Mouse (Mus musculus) frontal cortex, postnatal 36 days (tissue): ENCODE measurements around the gene Dennd1a.

Experiments
- DNase-seq, 2 experiments: peaks; one replicate each; pipeline ENCODE4 v3.0.0; 2022; ENCODE audit warnings: low spot score in 2 of 2

Gene Dennd1a

DNA sequence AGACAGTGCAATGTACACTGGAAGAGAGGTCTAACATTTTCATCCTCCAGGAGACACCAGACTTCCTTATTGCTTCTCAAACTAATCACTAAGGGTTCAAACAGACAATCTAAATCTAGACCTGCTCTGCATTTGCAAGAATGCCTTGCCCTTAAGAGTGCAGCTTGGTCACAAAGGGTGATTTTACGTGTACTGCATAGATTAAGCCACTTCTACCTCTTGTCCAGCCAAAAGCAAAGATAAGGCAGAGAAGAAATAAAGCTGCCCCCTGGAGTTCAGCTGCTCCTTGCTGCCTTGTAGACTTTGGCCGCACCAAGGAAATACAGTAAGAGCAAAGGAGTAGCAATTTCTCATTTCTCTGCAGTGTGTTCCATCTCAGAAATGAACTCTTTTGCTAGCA is 172.2 kb downstream of the Dennd1a start:
- no peak for DNase-seq

DNA sequence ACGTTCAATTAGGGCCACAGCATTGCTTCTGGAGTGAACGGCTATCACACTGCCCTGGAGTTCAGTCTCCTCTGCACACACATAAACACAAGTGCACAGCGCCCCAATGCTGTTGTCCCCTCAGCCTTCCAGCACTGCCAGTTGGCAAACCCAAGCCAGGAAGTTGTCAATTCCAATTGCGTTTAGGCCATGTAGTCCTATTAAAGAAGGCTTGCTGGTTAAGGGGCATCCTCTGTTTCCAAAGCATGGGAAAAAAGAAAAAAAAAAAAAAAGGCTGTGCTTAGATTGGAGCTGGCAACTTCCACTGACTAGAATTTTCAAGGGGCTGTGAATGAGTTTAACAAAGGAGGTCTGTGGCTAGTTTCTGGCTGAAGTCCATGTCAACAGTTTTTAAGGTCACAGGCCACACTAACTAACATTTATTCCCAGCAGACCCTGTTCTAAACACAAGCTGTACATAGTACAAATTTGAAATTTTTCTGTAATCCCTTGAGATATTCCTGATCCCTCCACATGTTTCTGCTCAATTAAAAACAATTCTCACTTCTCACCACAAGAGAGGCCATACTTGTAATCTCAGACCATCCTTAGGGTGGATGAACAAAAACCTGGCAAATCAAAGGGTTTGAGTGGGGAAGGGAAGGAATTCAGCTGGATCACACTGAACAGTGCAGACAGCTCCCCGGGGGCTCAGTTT is 175.4 kb downstream of the Dennd1a start:
- DNase-seq = peak in 1 of 2 experiments; percentile 31

DNA sequence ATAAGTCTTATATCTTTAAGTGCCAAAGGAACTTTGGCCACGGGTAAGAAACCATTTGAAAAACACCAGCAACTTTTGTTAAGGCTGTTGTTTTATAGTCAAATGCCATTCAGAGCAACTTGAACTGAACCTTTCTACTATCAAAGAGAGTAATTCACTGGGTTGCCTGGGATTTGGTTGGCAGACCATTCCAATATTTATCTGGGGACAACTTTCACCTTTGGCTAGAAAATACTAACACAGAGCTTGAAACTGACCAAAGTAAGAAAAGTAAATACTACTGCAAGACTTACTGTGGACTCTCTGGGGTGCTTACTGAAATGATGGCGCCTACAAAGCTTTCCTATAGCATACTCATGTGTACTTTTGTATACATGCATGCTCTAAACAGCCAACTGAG is 178.6 kb downstream of the Dennd1a start:
- no peak for DNase-seq

DNA sequence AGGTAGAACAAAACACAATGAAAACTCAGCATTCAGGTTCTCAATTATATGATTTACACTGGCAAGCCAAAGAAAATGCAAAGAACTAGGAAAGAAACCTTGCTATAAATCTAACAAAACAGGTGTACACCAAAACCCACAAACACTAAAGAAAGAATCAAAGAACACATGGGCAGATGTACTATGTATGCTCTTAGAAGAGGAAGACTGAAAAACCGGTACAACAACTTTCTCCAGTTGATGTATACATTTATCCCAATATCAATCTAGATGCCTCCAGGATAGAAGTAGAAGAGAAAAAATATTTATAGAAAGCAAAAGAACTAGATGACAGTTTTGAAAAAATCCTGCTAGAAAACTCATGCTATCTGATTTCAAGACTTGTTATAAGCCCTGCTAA is 184.5 kb downstream of the Dennd1a start:
- DNase-seq = no peak

DNA sequence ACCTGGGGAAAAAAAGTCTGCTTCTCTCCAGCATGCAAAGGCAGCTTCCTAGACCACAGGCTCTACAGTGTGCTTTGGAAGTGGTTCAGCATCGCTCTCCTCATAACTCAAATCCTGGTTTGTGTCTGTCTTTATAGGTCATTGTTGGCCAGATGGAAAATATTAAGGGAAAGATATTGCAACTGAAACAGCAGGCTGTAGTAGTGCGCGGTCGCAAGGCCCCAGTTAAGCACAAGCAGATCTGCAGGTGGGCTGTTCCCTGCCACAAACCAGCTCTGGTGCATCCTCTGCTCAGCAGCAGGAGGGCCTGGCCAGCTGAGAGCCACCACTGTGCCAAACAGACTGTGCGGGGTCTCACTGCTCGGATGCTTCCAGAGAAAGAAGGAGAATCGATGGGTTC is 186.9 kb downstream of the Dennd1a start:
- no peak for DNase-seq

DNA sequence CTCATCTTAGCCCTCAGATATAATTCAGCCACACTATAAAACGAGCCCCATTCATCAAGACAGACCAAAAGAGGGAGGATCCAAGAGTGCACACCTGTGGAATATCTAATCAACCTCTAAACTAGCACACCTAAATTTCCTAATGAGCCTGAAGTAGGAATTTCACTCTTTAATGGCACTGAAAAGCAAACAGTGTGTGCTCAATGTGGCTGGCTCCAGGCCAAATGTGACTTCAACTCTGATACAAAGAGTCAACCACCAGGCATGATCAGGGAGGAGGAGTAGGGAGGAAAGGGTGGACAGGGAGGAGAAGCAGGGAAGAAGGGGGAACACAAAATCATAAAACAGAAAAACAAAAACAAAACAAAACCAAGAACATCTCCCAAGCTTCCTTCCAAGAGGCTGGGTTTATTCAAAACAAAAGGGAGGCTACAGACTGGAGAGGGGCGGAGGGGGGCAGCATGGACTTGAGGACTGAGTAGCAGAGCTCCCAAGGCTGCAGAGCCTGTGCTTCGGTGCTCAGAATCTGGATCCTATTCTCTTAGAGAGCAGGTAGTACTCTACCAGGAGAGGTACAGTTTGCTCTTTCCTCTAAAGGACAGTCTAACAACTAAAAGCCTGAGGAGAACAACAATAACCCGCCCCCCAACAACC is 187.9 kb downstream of the Dennd1a start:
- DNase-seq = no peak

DNA sequence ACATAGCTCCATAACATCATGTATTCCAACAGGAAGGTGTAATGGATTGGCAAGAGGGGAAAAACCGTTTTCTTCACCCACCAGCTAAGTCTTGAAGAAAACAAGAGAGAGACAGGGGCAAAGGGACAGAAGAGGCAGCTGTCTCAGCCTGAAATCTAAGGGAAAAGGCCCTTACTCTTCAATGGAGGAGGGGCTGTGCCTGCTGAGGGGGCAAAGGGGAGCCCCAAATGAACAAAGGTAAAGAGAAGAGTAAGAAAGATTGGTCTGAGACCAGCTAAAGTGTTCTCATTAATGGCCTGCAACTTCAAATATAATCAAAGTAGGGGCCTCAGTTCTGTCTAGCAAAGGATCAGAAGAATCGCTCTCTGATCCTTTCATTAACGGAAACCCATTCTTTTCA is 189.7 kb downstream of the Dennd1a start:
- no peak for DNase-seq

DNA sequence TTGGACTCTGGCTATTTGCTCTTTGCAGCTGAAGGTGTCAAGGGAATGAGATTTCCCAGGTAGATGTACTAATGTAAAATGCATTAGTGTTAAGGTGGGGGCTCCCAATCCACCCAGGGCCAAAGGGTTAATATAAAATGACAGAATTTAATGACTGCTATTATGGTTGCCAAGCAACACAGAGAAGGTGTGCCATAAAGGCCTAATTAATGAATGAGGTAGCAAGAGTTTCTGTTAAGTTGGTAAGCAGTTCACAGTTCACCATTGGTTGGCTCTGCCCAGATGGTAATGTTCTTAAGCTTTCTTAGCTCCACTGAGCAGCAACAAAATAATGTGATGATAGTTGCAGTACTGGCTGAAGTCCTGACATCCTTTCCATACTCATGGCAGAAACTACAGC is 190.9 kb downstream of the Dennd1a start:
- no peak for DNase-seq

DNA sequence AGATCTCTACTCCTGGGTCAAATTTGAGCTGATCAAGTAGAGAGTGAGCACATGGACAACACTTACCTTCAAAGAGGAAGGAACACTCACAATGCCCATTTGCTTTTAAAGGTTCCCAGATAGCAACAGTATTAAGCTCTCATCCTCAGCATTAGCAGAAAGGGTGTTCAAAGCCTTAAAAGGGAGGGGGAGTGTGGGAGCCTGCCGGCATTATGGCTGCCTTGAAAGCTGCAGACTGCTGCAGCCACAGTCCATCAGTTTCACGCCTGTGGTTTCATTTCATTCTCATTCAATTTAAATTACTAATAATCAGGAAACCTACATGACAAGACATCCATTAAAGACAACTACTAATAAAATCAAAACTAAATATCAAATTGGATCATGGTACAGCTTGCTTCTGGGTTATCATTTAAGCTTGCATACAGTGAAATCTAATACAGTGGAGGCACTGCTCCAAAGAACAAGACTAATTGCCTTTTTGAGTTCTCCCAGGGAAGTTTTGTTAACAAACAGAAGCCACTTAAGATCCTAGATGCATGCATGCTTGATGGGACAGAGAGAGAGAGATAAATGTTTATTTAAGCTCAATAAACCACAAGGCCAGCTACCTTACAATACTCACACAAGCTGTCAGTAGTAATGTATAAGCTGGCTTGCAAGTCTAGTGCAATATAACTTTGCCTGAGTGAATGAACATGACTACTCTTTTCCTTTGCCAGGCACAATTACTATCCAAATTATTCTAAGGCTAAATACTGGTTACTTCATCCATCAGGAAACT is 192.6 kb downstream of the Dennd1a start:
- no peak for DNase-seq

DNA sequence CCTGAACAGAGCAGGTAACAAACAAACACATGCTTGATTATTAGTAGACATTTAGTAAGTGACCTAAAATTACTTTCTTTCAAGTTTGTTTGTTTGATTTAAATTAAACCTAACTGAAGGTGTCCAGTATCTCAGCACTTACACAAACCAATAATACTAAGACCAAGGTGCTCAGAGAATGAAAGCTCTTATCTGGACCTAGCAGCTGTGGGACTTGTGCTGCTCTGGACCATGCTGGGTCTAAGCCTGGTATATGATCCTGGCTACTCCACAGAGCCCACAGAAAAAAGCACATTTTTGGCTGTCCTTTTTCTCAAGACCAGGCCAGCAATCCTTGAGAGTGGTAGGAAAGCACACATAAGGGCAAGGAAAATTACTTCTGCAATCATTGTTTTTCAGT is 193.2 kb downstream of the Dennd1a start:
- no peak for DNase-seq

DNA sequence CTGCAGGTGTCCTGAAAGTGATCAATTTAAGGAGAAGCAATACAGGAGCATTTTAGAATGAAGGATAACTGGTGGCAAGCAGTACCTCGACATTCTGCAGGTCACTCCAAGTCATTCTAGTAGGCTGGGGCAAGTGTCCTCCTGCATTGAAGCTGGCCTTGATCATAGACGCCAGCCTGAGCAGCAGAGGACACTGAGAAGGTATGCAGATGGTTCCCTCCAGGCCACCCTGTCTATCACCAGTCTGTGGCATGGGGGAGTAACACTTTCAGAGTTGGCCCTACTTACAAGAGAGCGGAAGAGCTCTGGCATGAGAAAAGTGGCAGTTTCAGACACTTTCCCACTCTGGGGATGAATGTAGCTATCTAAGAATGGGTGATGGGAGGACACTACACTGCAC is 193.9 kb downstream of the Dennd1a start:
- no peak for DNase-seq

DNA sequence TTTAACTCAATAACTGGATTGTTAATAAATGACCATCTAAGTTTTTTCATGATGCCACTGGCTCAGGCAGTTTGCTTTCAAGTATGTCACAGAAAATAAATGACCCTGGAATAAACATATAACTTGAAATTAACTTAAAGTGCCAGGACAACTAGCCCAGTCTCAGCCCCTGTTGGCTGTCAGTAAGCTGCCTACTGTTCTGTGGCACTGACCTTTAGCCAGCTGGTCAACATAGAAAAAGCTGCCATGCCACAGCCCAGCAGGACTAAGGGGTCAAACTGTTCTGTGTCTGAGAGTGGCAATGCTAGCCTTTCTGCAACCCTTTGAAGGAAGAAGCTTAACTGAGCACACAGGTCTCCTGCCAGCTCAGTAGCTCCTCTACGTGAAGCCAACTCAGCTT is 198.8 kb downstream of the Dennd1a start:
- no peak for DNase-seq

DNA sequence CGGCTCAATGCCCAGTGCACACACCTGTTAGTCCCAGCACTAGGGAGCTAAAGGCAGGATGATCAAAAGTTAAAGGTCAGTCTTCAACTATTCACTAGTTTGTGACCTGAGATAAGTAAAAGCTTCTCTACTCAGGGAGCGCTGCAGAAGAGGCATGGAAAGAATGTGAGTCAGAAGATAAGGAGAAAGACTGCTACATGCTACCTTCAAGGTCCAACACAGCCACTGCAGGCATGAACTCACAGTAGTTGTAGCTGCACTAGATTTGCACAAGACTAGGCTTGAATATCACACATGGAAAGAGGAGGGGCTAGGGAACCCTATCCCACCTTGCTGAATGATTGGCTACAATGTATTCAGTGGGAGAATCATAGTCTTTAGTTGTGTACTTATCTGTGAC is 202.1 kb downstream of the Dennd1a start:
- no peak for DNase-seq

DNA sequence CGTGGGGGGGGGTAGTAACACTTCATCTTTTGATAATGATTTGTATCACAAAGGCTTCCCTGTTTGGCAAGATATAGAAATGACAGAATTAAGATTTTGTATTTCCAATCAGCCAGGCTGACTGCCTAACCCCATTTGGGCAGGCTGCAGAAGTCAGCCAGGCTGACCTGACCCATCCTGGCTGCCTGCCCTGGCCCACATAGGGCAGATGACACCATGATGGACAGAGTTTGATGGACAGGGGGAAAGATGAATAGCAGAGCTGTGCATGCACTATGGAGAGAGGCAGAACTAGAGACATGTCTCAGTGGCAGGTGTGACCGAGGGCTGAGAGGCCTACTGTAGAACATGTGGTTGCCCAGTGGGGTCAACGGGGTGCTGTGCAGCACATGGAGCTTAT is 203.9 kb downstream of the Dennd1a start:
- DNase-seq = no peak

DNA sequence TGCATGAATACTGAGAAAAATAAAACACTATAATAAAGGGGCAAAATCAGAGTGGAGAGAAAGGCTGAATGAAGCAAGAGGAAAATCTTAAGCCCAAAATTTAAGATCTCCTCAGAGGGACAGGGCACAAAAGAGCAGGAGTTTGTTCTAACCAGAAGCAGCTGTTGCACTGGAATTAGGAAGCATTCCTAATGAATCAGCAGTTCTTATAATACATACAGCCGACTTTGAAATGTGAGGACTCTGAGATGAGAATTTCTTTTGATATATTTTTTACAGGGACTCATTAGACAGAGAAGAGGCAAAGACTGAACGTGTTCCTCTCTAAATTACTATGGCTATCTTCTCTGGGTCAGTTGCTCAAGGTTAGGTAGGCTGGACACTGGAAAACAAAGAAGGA is 212.7 kb downstream of the Dennd1a start:
- no peak for DNase-seq

DNA sequence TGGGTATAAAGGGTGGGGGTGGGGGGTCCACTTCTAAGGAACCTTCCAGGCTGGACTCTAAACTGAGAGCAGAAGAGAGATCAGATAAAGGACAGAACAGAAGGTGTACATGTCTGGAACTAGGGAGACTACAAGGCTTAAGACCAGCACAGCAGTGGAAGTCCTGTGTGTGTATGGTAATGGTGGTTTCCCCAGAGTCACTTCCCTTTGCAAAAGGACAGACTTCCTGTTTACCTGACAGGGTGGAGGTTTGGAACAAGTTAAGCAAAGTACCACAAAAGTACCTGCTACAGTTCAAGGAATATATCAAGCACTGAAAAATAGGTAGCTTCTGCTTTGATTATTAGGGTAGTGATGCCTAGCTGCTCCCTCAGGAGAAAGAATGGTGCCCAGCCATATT is 215.1 kb downstream of the Dennd1a start:
- DNase-seq = no peak

DNA sequence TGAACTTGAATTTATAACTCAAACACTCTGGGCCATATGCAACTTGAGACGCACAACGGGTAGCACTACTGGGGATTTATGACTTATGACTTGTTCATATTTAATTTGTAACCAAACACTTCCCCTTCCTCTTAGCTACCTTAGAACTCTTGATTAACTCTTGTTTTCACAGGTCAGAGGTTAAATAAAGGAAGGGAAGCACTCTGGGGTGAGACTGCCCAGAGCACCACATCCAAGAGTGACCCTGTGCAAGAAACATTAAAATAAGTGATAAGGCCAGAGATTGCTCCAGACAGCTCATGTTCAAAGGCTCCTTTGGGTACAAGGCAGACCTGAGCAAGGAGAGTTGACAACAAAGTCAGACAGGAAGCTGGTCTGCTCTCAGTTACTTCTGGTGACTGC is 219.0 kb downstream of the Dennd1a start:
- DNase-seq = no peak

DNA sequence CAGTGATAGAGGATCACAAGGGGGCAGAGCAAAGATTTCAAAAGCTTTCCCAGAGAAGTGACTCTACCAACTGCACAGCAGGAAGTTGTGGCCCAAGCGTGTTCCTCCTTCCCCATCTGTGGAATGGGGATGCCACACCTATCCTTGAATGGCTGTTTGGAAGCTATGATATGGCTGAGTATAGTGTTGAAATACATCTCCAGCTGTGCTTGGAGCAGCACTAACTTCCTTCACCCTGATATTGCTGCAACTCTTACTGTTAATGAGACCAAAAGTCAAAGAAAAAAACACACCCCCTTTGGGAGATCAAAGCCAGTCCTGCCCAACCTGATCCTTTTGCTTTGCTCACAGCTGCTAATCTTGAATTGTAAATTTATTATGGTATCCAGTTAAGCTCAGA is 221.3 kb downstream of the Dennd1a start:
- no peak for DNase-seq

DNA sequence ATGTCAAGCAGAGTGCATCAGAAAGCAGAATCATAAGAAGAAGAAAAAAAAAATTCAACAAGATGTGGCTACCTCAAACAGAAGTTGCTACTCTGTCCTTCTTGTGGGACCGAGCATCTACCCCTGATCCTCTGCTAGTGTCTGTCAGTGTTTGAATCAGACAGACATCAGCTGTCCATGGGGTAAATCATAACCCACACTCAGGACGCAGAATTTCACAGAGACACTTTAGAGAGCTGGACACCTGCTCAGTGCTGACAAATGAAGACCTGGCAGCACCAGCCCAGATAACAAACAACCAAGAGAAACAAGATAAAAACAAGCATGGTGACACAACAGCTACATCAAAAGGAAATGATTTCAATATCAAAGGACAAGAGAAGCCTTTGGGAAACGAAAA is 222.9 kb downstream of the Dennd1a start:
- DNase-seq = no peak

DNA sequence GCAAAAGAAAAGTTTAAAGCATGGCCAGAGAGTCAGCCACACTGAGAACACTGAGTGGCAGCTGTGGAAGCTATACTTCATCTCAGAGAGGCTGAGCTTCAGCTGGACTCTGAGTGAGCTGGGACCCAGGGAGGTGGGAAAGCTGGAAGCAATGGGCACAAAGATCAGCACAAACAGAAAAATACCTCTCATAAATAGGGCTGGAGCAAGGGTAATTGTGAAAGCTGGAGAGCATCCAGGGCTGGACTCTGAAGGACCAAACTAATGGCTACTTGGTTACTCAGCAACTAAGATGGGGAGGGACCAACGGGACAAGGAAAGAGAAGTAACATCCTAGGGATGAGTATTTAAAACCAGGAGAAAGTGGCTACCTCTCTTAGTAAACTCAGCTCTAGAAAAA is 225.0 kb downstream of the Dennd1a start:
- no peak for DNase-seq

DNA sequence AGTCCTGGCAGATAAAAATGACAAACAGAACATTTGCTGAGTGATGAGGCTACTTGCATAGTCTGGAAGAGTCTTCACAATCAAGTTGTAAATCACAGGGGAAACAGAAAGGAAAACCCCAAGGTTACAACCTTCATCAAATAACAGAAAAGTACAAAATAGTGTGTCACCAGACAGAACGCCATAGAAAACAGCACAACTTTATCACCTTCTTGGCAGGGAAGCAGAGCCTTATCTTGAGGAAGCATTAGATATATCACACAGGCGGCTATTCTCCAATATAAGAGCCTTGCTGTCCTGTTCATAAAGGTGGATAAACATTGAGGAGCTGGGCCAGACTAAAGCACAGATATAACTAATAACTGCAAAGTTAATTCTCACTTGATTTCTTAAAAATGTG is 225.7 kb downstream of the Dennd1a start:
- no peak for DNase-seq

DNA sequence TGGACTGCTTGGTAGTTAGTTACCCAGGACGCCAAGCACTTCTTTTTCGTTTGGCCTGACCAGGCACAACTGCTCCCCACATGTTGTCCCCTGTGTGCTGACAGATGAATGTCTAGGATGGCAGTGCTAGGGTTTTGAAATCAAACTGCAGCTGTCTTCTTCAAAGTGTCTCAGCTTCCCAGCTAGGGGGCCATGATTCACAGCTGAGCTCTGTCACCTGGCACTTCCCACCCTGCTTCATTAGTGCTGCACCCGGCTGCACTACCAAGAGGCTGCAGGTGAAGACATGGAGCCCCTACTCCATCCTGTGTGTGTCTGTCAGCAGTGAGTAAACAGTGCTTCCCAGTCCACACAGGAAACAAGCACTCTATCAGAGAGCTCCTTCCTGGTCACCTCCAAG is 234.8 kb downstream of the Dennd1a start:
- no peak for DNase-seq

DNA sequence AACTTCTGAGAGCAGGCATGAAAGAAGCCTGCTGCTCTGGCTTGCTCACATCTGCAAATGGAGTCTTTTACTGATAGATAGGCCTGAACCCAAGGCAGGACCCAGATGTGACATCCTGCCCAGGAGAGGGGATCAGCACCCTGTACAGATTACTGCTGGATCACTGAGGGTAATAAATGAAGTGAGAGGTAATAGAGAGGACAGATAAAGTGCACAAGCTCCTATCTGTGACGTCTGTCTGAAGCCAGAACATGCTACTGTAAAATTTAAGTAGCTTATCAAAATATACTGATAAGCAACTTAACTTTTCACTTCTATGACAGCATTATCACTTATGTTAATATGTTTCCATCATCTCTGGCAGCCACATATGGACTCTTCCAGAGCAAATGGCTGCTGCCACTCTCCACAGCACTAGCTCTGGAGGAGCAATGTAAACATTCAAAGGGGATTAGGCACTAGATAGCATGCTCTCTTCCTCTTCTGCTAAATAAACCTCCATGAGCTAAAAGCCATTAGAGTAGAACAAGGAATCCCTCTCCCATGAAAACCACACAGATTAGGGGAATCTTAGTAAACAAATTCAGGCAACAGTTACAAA is 235.6 kb downstream of the Dennd1a start:
- DNase-seq = no peak
